Mouse (Mus musculus): ENCODE data around the gene Plcb1.

DNA sequence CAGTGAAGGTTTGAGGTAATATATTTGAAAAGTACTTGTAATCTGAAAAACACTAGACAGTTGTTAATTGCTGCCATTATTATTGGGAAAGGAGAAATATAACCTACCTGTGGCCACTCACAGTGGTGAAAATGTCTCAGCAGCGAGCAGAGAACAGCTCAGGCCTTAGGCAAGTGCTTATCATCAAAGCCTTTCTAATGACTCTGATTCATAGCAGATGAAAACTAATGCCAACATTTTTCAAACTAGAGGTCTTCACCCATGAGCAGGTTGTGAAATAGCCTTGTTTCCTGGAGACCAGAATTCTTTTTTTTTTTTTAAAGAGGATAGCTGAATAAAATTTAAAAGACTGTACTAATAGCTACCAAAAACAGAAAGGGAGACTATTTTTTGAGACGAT lies 105.3 kb downstream of the Plcb1 start:
- TF ChIP-seq CHD2 (IDR thresholded peaks at IDR 0.05; ENCODE audit: low read depth, low read length) = no peak
- TF ChIP-seq ZNF384 (IDR thresholded peaks at IDR 0.05; ENCODE audit: low read depth, low read length) = no peak
- TF ChIP-seq ZC3H11A (IDR thresholded peaks at IDR 0.05; ENCODE audit: borderline replicate concordance, low read depth, low read length) = no peak
- TF ChIP-seq MAFK (IDR thresholded peaks at IDR 0.05; ENCODE audit: insufficient read depth, low read depth, low read length) = no peak
- no peak for TF ChIP-seq HCFC1 (IDR thresholded peaks at IDR 0.05; ENCODE audit: borderline replicate concordance, insufficient read depth, low read length)
